Mouse (Mus musculus): ENCODE measurements at regions not wholly inside any gene's neighbourhood (a gene's known extent, or its start where the extent isn't known, plus 50 kb on each side); places are given as distances from the start of the nearest gene placed in this dataset.

GRCm38 (mm10) chr12:22951956-22952355 is 828.1 kb downstream of the Gm10330 start:
- DNase-seq, result peak; percentile 25 to 37

DNA sequence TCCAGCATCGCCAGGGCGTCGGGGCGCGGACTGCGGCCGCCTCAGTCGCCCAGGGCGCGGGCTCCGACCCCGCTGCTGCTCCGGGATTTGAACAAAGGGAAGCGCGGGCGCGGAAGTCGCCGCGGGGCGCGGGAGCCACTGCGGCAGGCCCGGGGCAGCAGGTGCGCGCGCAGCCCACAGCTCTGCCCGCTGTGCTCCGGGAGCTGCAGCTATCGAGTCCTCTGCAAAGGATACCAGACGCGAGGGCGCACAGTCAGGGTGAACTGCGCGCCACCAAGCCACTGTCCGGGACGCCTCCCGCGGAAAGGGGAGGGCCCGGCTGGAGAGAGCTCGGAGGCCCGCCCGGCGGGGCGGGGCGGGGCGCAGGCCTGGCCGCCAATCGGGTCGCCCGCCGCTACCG is 873.9 kb downstream of the Gm10330 start:
- DNase-seq, result peak; percentile 60 to 66

Data from adrenal gland, postnatal 36 days (tissue).